Mouse (Mus musculus): ENCODE results near the gene Gpsm3.

The Gpsm3 gene

DNA sequence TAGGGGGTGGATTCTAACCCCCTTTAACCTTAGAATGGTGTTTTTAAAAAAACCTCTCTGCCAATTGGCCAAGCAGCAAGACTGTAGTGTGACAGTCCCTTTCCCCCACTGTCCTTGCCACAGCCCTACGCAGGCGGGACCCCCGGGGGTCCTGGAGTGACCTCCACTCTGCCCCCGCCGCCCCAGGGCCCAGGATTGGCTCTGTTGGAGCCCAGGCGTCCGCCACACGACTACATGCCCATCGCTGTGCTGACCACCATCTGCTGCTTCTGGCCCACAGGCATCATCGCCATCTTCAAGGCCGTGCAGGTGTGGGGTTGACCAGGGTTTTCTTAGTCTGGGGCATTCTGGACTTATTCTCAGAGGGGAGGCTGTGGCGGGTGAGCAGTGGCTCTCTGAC, 42.0 kb downstream of the Gpsm3 start:
- no peak for DNase-seq

- peak; percentile 74 to 75 for DNase-seq
Observed at GRCm38 (mm10) chr17:34632261-34632691, 42.7 kb downstream of the Gpsm3 start.

DNA sequence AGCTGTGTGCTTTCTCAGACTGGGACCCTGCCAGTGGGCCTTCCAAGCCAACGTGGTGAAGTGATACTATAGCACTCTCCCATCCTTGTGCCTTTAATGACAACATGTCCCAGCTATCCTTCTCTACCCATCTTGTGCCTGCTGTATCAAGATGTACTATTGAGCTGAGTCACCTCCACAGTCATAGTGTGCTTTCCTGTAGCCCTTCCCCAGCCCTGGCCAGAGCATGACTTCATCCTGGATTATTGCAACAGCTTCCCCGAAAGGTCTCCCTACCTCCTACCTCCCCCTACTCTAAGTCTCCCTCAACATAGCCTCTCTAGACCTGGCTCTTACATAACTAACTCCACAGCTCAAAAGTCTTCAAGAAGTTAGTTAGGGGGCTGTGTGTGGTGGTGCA, 46.1 kb downstream of the Gpsm3 start:
- no peak for DNase-seq

DNA sequence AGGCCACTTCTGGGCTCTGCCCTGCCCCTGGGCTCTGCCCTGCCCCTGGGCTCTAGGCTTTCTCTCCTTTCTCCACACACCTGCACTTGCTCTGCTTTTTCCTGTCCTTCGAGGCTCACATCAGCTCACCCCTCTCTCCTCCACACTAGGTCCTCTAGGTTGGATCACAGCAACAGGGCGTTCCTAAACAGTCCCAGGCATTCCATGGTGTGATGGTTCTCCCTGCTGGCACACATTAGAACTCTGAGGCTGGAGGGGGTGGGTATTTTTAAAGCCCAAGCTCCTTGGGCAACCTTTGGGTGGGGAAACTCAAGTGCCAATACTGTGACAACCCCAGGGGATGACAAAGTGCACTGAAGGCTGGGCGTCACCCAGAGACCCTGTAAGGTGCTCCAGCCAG, 47.9 kb downstream of the Gpsm3 start:
- DNase-seq, result no peak

- DNase-seq, result no peak
Observed at GRCm38 (mm10) chr17:34639461-34640255, 50.1 kb downstream of the Gpsm3 start.

DNA sequence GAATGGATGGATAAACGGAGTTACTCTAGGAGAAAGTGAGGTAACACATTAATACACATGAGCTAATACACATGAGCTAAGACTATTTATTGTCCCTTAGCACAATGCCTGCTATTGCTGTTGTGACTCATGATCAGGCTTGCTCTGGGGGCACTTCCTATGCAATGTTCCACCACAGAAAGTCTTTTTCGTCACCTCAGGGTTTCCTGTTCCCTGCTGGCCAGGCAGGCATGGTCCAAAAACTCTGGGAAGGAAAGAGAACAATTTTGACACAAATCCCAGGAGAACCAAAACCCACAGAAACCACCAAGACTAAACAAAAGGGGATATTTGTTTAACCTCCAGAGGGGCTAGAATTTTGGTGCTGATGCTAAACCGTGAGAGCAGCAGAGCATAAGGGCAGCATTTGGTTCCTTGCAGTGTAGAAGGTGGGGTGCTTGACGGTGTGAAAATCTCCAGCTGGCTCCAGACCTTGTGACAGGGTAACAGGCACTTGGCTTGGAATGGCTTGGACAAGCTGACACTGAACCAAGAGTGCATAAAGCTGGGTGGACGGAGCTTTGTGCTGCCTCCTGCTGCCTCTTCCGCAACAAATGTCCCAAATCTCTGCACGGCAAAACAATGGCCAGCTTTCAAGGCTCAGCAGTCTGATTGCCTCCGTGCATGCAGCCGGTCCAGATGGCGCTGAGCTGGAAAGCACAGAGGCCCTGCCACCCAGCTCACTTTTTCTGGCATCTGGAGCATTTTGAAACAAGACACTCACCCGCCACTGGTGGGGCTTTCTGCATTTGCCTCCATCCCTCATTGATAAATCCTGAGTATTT, 51.4 kb downstream of the Gpsm3 start:
- no peak for DNase-seq

Measured in B cell, adult 2 months (primary cell).